Mouse (Mus musculus) left cerebral cortex, postnatal 25 days (tissue): ENCODE measurements around the gene Clec10a. TPM values are rescaled to one million over a fixed set of nuclear protein-coding genes. Genes with fewer than 3 reads are reported as not detected.

Source experiments
- DNase-seq, 2 experiments: peaks; one replicate each; pipeline ENCODE4 v3.0.0; 2022; ENCODE audit warnings: low spot score in 2 of 2, mixed read lengths in 1 of 2
- intact Hi-C: fragments of 180-260 bp; cut with DNase I; formaldehyde crosslinking; loops from one replicate; pipeline ENCODE4 v1.15.1; 2025
- total RNA-seq, 2 experiments: library from RNA; stranded (reverse); gene quantifications; 2 replicates each; pipeline ENCODE4 v1.2.3; 2021

Gene Clec10a
- total RNA-seq, 2 experiments from 2014 or later, result 2.3 to 2.4 TPM

GRCm38 (mm10) chr11:70178756-70179155 is 22.8 kb downstream of the Clec10a start:
- DNase-seq, result no peak
- intact Hi-C loops, result loop anchor here (2.0 kb wide), 1 partner anchor 104 kb away; no protein-coding TSS in a partner anchor

DNA sequence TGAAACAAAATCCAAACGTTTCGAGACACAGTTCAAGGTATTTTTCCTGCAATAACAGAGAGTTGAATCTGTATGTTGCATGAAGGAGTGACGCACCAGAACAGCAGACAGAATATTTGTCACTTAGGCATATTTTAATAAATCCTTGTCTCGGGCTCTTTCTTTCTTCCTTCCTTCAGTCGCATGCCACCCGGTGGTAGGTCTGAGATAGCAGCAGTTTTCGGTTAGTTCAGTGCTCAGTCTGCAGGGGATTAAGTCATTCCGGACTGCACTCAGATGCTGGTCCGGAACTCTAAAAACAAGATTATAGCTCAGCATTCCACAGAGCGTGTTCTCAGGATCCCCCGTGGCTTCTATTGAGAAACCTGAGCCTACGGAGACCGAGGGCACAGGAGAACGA is 23.4 kb downstream of the Clec10a start:
- intact Hi-C loops, result loop anchor here (2.0 kb wide), 1 partner anchor 105 kb away; no protein-coding TSS in a partner anchor
- DNase-seq, result peak in 1 of 2 experiments; percentile 17

GRCm38 (mm10) chr11:70180496-70180895 is 24.5 kb downstream of the Clec10a start:
- no peak for DNase-seq
- intact Hi-C loops, result no loop called here

DNA sequence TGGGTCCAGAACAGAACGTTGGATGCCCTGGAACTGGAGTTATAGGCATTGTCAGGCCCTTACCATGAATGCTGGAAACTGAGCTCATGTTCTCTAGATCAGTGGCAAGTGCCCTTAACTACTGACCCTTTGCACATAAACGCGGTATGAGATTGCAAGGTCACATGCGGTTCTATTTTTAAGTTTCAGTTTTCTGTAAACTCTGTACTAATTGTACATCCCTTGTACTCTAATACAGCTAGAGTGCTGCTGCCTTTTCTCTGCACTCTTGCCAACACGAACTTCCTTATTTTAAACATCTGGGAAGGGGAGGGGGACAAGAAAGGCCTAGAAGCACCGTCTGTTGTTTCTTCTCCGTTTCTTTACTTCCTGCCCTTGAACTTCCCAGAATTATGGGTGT is 29.1 kb downstream of the Clec10a start:
- DNase-seq, result no peak
- intact Hi-C loops, result no loop called here

- peak in 1 of 2 experiments; percentile 8 for DNase-seq
- intact Hi-C loops, result no loop called here
Observed at GRCm38 (mm10) chr11:70189319-70190134, 33.5 kb downstream of the Clec10a start.

- intact Hi-C loops, result no loop called here
- DNase-seq, result no peak
Observed at GRCm38 (mm10) chr11:70191188-70191587, 35.2 kb downstream of the Clec10a start.

- no peak for DNase-seq
- intact Hi-C loops, result no loop called here
Observed at GRCm38 (mm10) chr11:70192157-70192556, 36.2 kb downstream of the Clec10a start.

DNA sequence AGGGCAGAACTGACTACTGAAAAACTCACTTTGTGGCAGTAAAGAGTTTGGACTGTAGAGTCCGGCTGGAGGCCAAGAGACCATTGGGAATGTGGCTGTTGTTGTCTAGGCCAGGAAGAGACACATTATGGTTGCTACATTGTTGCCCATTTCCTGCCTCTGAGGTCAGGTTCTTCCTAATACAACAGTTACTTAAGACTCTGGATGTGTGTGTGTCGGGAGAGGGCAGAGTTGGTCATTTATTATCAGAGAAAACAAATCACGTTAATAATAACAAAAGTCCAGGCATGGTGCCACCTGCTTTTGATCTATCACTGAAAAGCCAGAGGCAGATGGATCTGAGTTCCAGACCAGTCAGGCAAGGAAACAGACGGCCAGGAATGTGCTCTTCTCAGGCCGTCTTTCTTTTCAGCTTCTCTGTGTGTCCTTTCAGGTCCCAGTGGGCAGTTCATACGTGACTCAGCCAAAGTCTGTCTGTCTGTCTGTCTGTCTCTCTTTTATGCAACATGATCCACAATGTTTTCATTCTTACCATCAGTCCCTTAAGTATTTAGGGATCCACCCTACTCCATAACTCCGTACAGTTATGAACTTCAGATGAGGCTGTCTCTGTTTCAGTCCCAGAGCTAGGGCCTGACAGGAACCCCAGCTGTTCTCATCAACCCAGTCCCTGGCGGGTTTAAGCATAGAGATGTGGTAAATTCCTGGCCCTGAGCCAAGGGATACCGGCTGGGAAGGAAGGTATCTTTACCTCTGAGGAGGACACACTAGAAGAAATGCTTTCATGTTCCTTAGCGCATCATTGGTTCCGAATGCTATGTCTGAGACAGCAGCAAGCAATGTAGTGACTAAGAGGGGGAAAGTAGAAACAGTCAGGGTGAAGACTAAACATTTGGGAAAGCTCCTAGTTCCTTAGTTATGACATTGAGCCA is 37.6 kb downstream of the Clec10a start:
- no peak for DNase-seq
- intact Hi-C loops, result no loop called here

DNA sequence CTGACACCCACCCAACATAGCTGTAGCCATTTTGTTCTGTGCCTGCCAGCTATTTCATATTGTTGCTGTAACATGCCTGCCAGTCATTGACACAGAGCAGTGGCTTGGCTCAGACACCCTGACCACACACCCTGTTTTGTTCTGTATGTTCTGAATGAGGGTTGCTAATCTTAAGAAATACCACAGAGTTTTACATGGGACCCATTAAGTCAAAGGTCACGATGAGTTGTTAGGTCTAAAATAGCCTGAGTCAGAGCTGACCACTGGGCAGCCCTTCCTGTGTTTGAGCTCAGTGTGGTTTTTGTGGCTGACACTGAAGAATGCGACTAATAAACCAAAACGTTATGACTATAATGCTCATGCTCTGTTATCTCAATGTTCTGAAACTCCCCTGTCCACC is 42.3 kb downstream of the Clec10a start:
- intact Hi-C loops, result no loop called here
- no peak for DNase-seq

DNA sequence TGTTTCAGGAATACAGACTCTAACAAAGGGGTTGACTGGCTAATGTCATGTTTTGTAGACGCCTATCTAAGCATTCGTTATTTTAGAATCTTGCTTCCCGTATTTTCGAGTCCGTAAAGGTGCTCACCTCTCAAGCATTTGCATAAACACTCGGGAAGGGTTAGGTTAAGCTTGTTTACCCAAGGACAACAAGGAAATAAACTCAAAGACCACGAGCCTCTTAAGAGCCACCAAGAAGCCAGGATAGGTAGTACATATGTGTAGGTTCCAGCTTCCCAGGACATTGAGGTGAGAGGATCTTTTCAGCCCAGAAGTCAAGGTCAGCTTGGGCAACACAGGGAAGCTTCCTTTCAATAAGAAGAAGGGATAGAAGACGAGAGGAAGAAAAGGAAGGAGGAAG is 43.1 kb downstream of the Clec10a start:
- no peak for DNase-seq
- intact Hi-C loops, result no loop called here

DNA sequence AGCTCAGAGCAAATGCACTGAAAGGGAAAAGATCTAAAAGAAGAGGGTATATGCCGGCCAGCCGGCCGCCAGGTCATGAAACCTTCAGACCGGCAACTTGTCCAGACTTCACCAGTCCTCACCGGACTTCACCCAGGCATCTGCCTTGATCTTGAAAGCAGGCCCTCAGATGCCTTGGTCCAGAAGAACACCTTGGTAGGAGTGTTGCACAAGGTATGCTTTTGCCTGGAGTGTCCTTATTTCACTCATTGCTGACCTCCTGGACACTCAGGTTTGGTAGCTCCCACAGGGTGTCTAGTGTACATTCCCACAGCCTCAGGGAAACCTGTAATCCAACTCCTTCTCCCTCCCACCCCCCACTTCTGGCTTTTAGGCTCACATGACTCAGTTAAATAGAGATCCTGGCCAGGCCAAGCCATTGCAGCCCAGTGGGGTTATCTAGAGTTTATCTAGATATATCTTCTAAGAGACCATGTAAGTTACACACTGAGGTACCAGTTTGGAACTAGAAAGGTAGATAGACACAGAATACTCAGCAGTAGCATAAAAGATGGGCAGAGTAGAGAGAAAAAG is 44.1 kb downstream of the Clec10a start:
- DNase-seq, result no peak
- intact Hi-C loops, result loop anchor here (5.0 kb wide), 1 partner anchor 128 kb away; no protein-coding TSS in a partner anchor

DNA sequence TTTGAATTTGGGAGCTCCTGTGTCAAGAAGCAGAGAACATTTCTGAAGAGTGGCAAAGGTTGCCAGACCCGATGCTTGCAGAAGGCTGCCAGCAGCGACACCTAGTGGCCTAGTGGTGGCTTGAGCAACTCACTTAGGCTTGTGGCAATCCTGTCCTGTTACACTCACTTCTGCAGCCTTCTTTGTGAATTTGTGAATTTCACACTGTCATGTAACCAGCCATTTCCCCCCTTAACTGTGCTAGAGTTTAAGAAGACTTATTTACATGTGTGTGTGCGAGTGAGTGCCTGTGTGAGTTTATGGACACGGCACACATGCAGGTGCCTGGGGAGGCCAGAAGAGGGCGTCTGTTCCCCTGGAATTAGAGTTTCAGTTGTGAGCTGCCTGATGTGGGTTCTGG is 45.7 kb downstream of the Clec10a start:
- intact Hi-C loops, result loop anchor here (5.0 kb wide), 1 partner anchor 129 kb away; no protein-coding TSS in a partner anchor
- peak; percentile 67 to 74 for DNase-seq

DNA sequence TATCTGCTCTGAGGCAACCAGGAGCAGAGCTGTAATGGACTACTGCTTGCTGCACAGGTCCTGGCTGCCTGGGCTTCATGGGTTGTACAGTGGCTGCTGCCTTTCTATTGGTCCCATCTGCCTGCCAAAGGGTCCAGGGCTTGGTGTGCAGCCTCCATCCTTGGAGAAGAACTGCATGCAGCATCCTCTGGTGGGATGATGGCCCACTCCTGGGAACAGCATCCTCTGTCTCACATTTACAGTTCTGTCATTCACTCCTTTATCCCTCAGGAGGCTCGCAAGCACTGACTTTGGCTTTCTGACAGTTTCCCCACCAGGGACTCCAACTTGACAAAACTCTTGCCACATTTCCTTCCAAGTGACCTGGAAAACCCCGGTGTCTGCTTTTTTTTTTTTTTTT is 50.8 kb downstream of the Clec10a start:
- DNase-seq, result no peak
- intact Hi-C loops, result no loop called here

DNA sequence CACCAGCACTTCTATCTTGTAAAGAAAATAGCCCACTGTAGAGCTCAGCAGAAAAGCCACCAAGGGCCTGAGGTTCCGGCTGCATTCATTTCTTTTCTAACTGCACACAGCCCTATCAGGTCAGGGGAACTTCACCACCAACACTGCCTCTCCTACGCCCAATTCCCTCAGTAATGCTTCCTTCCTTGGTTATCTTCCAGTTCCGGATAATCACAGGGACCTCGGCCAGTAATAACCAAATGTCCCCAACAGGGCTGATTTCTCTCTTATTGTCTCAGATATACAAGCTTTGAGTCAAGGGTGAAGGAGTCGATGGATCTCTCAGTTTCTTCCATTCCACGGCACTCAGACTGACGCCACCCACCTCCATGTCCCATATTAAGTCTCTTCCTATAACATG is 51.3 kb downstream of the Clec10a start:
- no peak for DNase-seq
- intact Hi-C loops, result no loop called here

- intact Hi-C loops, result no loop called here
- no peak for DNase-seq
Observed at GRCm38 (mm10) chr11:70208778-70209388, 52.9 kb downstream of the Clec10a start.

- intact Hi-C loops, result loop anchor here (5.0 kb wide), 2 partner anchors 208 to 278 kb away; partner anchors contain the start of gene Dvl2
- DNase-seq, result no peak
Observed at GRCm38 (mm10) chr11:70210681-70211080, 54.7 kb downstream of the Clec10a start.

DNA sequence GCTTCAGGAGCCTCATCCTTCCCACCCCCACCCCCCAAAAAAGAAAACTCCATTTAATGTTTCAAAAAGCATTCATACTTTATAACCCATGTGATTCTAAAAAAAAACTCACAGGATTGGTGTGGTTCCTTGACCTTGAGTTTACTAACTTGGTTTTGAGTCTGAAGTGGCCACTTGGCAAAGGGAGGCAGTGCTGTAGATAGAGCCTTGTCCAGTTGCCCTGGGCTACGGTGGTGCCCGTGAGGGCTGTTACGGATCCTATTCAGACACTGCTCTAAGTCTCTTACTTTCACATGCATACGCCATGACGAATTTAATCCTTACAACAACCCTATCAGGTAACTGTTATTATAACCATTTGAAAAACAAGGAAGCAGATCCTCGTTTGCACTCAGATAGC is 56.0 kb downstream of the Clec10a start:
- DNase-seq, result no peak
- intact Hi-C loops, result loop anchor here (2.0 to 5.0 kb wide), 3 partner anchors 155 to 280 kb away; partner anchors contain the start of gene Dvl2

DNA sequence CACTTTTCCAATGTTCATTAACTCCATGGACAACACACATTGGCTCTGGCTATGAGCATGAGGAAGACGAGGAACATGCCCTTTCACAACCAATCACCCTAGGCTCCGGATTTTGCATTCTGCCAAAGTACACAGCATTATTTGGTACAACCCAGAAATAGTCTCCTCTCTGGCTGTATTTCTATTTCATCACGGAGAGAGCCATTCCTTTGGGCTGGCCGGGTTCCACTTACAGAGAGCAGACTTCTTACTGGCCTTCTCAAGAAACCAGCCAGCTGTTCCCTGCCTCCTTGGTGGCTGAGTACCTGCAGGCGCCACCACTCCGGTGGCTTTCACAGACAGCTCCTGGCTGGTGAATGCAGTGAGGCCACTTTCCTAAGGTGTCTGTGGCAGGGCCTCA is 56.4 kb downstream of the Clec10a start, which contains the start of gene Slc16a11:
TSS of gene Slc16a11 (plus strand) at position 330 of the 400 bp plus-strand sequence.
- no peak for DNase-seq
- intact Hi-C loops, result loop anchor here (2.0 to 5.0 kb wide), 3 partner anchors 156 to 280 kb away; partner anchors contain the start of gene Dvl2

DNA sequence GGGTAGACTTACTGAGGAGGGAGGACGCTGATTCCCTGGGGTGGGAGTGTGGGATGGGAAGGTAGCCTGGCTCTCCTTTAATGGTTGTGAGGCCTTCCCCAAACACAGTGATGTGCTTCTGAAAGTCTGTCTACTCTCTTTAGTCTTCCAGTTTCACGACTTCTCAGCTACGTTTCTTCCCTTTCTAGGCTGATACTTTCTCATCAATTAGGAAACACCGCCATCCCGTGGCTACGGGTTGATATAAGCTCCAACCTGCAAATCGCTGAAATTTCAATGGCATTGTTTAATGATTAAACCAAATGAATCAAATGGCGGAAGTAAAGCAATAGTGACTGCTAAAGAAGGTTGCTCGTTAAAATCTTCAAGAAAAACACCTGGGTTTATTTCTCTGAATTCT is 56.9 kb downstream of the Clec10a start:
- intact Hi-C loops, result loop anchor here (1.0 to 5.0 kb wide), 4 partner anchors 139 to 281 kb away; partner anchors contain the start of gene Dvl2
- peak; percentile 65 to 79 for DNase-seq
